Mouse (Mus musculus): Measurements from ENCODE around the gene Stat1. TPM values are rescaled to one million over a fixed set of nuclear protein-coding genes. Genes with fewer than 3 reads are reported as not detected.

Gene Stat1
- polyA plus RNA-seq, 1 experiment, result 8.1 TPM

- Histone ChIP-seq H3K4me2 (ENCODE audit: low read depth) (peak overlapping the region; percentile 94), H3K36me3 (ENCODE audit: control insufficient read depth, insufficient read depth) (no peaks in the 10 kb centered on the region), H3ac (ENCODE audit: control insufficient read depth, insufficient read length) (no peak overlapping the region), H3K79me2 (ENCODE audit: control insufficient read depth, insufficient read depth) (no peaks in the 10 kb centered on the region), H3K27me3 (ENCODE audit: control insufficient read depth, insufficient read depth, insufficient read length) (no peaks in the 10 kb centered on the region), H3K4me3 (peak overlapping the region; percentile 24)
- TF ChIP-seq MYOG (IDR thresholded peaks at IDR 0.05; ENCODE audit: control insufficient read depth in 1 of 3, insufficient read depth in 1 of 3, insufficient read length in 2 of 3, low read depth in 2 of 3), result peak in 2 of 3 experiments; percentile 52 to 72
- no peak for TF ChIP-seq TCF3 (IDR thresholded peaks at IDR 0.05; ENCODE audit: insufficient read length, low read depth)
- TF ChIP-seq POLR2A (IDR thresholded peaks at IDR 0.05; ENCODE audit: insufficient read length, low read depth), result peak; percentile 88
- TF ChIP-seq TCF12 (IDR thresholded peaks at IDR 0.05; ENCODE audit: insufficient read depth, poor library complexity, severe bottlenecking), result no peak
- TF ChIP-seq MYOD1 (IDR thresholded peaks at IDR 0.05; ENCODE audit: control insufficient read depth in 1 of 3, insufficient read length in 2 of 3, low read depth in 2 of 3), result peak in 2 of 3 experiments; percentile 32 to 62
- TF ChIP-seq POLR2AphosphoS2 (IDR thresholded peaks at IDR 0.05; ENCODE audit: insufficient read length, low read depth), result peak; percentile 86
- TF ChIP-seq CEBPB (IDR thresholded peaks at IDR 0.05; ENCODE audit: insufficient read depth, poor library complexity, severe bottlenecking), result no peak
- TF ChIP-seq MAX (IDR thresholded peaks at IDR 0.05; ENCODE audit: low read depth), result peak; percentile 84
- peak; percentile 90 for TF ChIP-seq USF1 (IDR thresholded peaks at IDR 0.05; ENCODE audit: low read depth)
- TF ChIP-seq SRF (IDR thresholded peaks at IDR 0.05; ENCODE audit: control insufficient read depth, insufficient read length, low read depth), result peak; percentile 35
These were observed 5.6 kb upstream of the Stat1 start for GRCm38 (mm10) chr1:52113666-52114069.

- TF ChIP-seq E2F4 (IDR thresholded peaks at IDR 0.05; ENCODE audit: insufficient read depth), result no peak
- TF ChIP-seq USF1 (IDR thresholded peaks at IDR 0.05; ENCODE audit: low read depth), result no peak
- no peak for TF ChIP-seq TCF3 (IDR thresholded peaks at IDR 0.05; ENCODE audit: insufficient read length, low read depth)
- no peak for TF ChIP-seq TCF12 (IDR thresholded peaks at IDR 0.05; ENCODE audit: insufficient read depth, poor library complexity, severe bottlenecking)
- TF ChIP-seq MYOG (IDR thresholded peaks at IDR 0.05; ENCODE audit: control insufficient read depth in 1 of 3, insufficient read depth in 1 of 3, insufficient read length in 2 of 3, low read depth in 2 of 3), result no peak
- TF ChIP-seq MYOD1 (IDR thresholded peaks at IDR 0.05; ENCODE audit: control insufficient read depth in 1 of 3, insufficient read length in 2 of 3, low read depth in 2 of 3), result no peak
- TF ChIP-seq MAX (IDR thresholded peaks at IDR 0.05; ENCODE audit: low read depth), result no peak
- no peak for TF ChIP-seq REST (IDR thresholded peaks at IDR 0.05; ENCODE audit: insufficient read depth, insufficient read length)
- Histone ChIP-seq H3K4me2 (ENCODE audit: low read depth) (peak overlapping the region; percentile 15), H3K36me3 (ENCODE audit: control insufficient read depth, insufficient read depth) (no peaks in the 10 kb centered on the region), H3K79me2 (ENCODE audit: control insufficient read depth, insufficient read depth) (no peaks in the 10 kb centered on the region), H3K27me3 (ENCODE audit: control insufficient read depth, insufficient read depth, insufficient read length) (no peaks in the 10 kb centered on the region), H3K4me3 (no peak overlapping the region), H3ac (ENCODE audit: control insufficient read depth, insufficient read length) (no peak overlapping the region)
These were observed 2.8 kb upstream of the Stat1 start for GRCm38 (mm10) chr1:52116441-52116840.

GRCm38 (mm10) chr1:52117777-52118176 lies 1.5 kb upstream of the Stat1 start:
- Histone ChIP-seq H3ac (ENCODE audit: control insufficient read depth, insufficient read length) (no peak overlapping the region), H3K36me3 (ENCODE audit: control insufficient read depth, insufficient read depth) (no peaks in the 10 kb centered on the region), H3K4me3 (no peak overlapping the region), H3K27me3 (ENCODE audit: control insufficient read depth, insufficient read depth, insufficient read length) (no peaks in the 10 kb centered on the region), H3K79me2 (ENCODE audit: control insufficient read depth, insufficient read depth) (no peaks in the 10 kb centered on the region), H3K4me2 (ENCODE audit: low read depth) (no peak overlapping the region)
- no peak for TF ChIP-seq E2F4 (IDR thresholded peaks at IDR 0.05; ENCODE audit: insufficient read depth)
- no peak for TF ChIP-seq MYOG (IDR thresholded peaks at IDR 0.05; ENCODE audit: control insufficient read depth in 1 of 3, insufficient read depth in 1 of 3, insufficient read length in 2 of 3, low read depth in 2 of 3)
- TF ChIP-seq MYOD1 (IDR thresholded peaks at IDR 0.05; ENCODE audit: control insufficient read depth in 1 of 3, insufficient read length in 2 of 3, low read depth in 2 of 3), result no peak
- no peak for TF ChIP-seq POLR2A (IDR thresholded peaks at IDR 0.05; ENCODE audit: insufficient read length, low read depth)
- TF ChIP-seq CEBPB (IDR thresholded peaks at IDR 0.05; ENCODE audit: insufficient read depth, poor library complexity, severe bottlenecking), result no peak
- TF ChIP-seq TCF12 (IDR thresholded peaks at IDR 0.05; ENCODE audit: insufficient read depth, poor library complexity, severe bottlenecking), result no peak
- no peak for TF ChIP-seq POLR2AphosphoS2 (IDR thresholded peaks at IDR 0.05; ENCODE audit: insufficient read length, low read depth)
- TF ChIP-seq SRF (IDR thresholded peaks at IDR 0.05; ENCODE audit: control insufficient read depth, insufficient read length, low read depth), result no peak
- TF ChIP-seq TCF3 (IDR thresholded peaks at IDR 0.05; ENCODE audit: insufficient read length, low read depth), result no peak
- no peak for TF ChIP-seq REST (IDR thresholded peaks at IDR 0.05; ENCODE audit: insufficient read depth, insufficient read length)
- TF ChIP-seq MAX (IDR thresholded peaks at IDR 0.05; ENCODE audit: low read depth), result no peak
- no peak for TF ChIP-seq USF1 (IDR thresholded peaks at IDR 0.05; ENCODE audit: low read depth)

GRCm38 (mm10) chr1:52119691-52120090 lies 451 bp downstream of the Stat1 start:
- Histone ChIP-seq H3K79me2 (ENCODE audit: control insufficient read depth, insufficient read depth) (no peaks in the 10 kb centered on the region), H3K27me3 (ENCODE audit: control insufficient read depth, insufficient read depth, insufficient read length) (no peaks in the 10 kb centered on the region)
- TF ChIP-seq POLR2A (IDR thresholded peaks at IDR 0.05; ENCODE audit: insufficient read length, low read depth) (no peak), TCF3 (IDR thresholded peaks at IDR 0.05; ENCODE audit: insufficient read length, low read depth) (no peak), TCF12 (IDR thresholded peaks at IDR 0.05; ENCODE audit: insufficient read depth, poor library complexity, severe bottlenecking) (no peak), REST (IDR thresholded peaks at IDR 0.05; ENCODE audit: insufficient read depth, insufficient read length) (no peak), MAX (IDR thresholded peaks at IDR 0.05; ENCODE audit: low read depth) (no peak), MYOG (IDR thresholded peaks at IDR 0.05; ENCODE audit: control insufficient read depth in 1 of 3, insufficient read depth in 1 of 3, insufficient read length in 2 of 3, low read depth in 2 of 3) (no peak), SRF (IDR thresholded peaks at IDR 0.05; ENCODE audit: control insufficient read depth, insufficient read length, low read depth) (no peak), MYOD1 (IDR thresholded peaks at IDR 0.05; ENCODE audit: control insufficient read depth in 1 of 3, insufficient read length in 2 of 3, low read depth in 2 of 3) (no peak), E2F4 (IDR thresholded peaks at IDR 0.05; ENCODE audit: insufficient read depth) (no peak), CEBPB (IDR thresholded peaks at IDR 0.05; ENCODE audit: insufficient read depth, poor library complexity, severe bottlenecking) (no peak), POLR2AphosphoS2 (IDR thresholded peaks at IDR 0.05; ENCODE audit: insufficient read length, low read depth) (no peak), USF1 (IDR thresholded peaks at IDR 0.05; ENCODE audit: low read depth) (no peak)

More at GRCm38 (mm10) chr1:52119691-52120090, 451 bp downstream of the Stat1 start:
- Histone ChIP-seq H3ac (ENCODE audit: control insufficient read depth, insufficient read length) (peak overlapping the region; percentile 4), H3K36me3 (ENCODE audit: control insufficient read depth, insufficient read depth) (no peaks in the 10 kb centered on the region), H3K4me2 (ENCODE audit: low read depth) (peak overlapping the region; percentile 90), H3K4me3 (peak overlapping the region; percentile 87)

Data from myocyte (in vitro differentiated cells).